Mouse (Mus musculus) hematopoietic stem cell, adult 5-6 weeks (primary cell): ENCODE measurements around the gene Nr1d2. TPM values are rescaled to one million over a fixed set of nuclear protein-coding genes. Genes with fewer than 3 reads are reported as not detected.
A peak's percentile ranks its signal among the peaks of the same experiment; 100 is the strongest.
"Not testable (repeated sequence)": the region's sequence is repeated elsewhere in the genome, so short reads cannot be mapped to it uniquely, and the experiment has no call there.

Source experiments
- ATAC-seq, 2 experiments: fragments of 125-278 bp in 1 of 2; replicated peaks in 1 of 2; 2 replicates each; pipeline ENCODE4 v1.8.0; 2016 to 2017; ENCODE audit warnings: inconsistent platforms in 2 of 2, mild to moderate bottlenecking in 2 of 2, moderate number of reproducible peaks in 2 of 2, low read depth in 1 of 2, moderate TSS enrichment in 1 of 2; ENCODE audit not compliant: low FRiP score in 2 of 2, poor library complexity in 2 of 2, severe bottlenecking in 2 of 2, insufficient read depth in 1 of 2, low TSS enrichment in 1 of 2
- total RNA-seq: library from RNA; stranded (forward); fragments of 172-1452, 232-1000 nt; gene quantifications from 2 replicates; pipeline ENCODE4 v1.2.3, GENCODE M21; 2017

The Nr1d2 gene
- total RNA-seq, 1 experiment from 2014 or later, result 42.4 TPM

GRCm38 (mm10) chr14:18236496-18237235 is 2.3 kb downstream of the Nr1d2 start:
- ATAC-seq, result not testable (repeated sequence)

- ATAC-seq, result peak; percentile 20 to 33; a peak in 2 of 4 replicates
Observed at GRCm38 (mm10) chr14:18233981-18234960, 4.7 kb downstream of the Nr1d2 start.

DNA sequence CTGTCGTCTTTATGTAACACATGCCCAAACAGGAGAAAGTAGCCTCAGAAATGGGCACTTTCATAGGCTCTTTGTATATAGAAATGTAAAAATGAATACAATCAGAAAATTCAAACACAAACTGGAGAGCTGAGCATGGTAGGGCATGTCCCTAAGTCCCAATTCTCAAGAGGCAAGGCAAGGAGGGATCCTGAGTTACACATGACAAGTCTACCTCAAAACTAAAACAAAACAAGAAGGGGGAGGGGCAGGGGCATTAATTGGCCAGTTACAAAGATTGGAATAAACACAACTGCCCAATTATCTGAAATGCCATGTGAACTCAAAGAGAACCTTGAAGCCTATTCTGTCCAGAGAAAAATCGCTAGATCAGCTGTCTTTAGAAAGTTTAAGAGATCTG is 5.9 kb downstream of the Nr1d2 start:
- ATAC-seq, result no peak

DNA sequence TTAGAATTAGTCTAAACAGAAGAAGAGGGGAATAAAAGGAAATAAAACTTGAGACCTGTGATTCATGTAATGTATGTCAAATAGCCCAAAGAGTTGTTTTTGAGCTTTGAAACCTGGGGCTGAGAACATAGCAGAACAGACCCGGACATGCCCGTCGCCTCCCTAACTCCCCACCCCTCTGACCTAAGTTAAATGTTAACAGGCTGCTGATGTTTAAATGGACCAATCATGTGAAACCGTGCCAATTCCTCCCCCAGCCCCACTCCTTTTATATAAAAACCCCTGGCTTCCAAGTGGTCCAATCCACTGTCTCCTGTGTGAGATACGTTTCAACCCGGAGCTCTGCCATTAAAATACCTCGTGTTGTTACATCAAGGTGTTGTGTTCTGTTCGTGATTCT is 7.1 kb downstream of the Nr1d2 start:
- ATAC-seq, result not testable (repeated sequence)

DNA sequence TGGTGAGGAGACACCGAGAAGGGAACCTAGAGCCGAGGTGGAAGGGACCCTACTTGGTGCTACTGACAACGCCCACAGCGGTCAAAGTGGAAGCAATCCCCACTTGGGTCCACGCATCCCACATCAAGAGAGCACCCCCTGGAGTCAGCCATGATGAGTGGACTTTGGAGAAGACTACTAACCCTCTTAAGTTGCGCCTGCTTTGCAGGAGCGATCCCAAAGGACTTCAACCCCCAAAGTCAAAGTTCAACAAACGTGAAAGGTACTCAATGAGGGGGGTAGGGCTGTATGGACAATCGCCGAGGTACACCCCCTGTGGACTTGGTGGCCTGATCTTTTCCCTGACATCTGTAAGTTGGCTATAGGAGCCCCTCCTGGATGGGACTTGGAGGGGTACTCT is 9.2 kb downstream of the Nr1d2 start:
- ATAC-seq, result not testable (repeated sequence)

GRCm38 (mm10) chr14:18226181-18226580 is 12.7 kb downstream of the Nr1d2 start:
- ATAC-seq, result not testable (repeated sequence)

DNA sequence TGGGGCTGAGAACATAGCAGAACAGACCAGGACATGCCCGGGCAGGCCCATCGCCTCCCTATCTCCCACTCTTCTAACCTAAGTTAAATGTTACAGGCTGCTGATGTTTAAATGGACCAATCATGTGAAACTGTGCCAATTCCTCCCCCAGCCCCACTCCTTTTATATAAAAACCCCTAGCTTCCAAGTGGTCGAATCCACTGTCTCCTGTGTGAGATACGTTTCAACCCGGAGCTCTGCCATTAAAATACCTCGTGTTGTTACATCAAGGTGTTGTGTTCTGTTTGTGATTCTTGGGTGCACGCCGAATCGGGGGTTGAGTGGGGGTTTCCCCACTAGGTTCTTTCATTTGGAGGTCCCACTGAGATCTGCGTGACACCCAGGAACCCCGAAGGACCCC is 13.5 kb downstream of the Nr1d2 start:
- ATAC-seq, result not testable (repeated sequence)

DNA sequence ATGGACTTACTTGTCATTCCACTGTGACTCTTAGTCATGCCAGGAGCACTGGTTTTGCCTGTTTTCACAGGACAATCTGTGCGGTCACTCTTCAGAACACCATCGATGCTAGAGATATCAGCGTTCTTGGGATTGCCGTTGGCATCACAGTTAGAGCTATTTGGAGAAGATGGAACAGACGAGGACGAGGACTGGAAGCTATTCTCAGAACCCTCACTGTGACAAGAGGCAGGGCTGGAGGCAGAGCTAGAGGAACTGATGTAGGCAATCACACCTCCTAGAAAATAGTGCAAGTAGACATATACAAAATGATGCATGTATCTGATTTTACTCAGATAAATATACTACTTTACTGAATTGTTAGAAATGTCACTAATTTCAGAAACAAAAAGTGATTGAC is 16.9 kb downstream of the Nr1d2 start:
- ATAC-seq, result no peak

DNA sequence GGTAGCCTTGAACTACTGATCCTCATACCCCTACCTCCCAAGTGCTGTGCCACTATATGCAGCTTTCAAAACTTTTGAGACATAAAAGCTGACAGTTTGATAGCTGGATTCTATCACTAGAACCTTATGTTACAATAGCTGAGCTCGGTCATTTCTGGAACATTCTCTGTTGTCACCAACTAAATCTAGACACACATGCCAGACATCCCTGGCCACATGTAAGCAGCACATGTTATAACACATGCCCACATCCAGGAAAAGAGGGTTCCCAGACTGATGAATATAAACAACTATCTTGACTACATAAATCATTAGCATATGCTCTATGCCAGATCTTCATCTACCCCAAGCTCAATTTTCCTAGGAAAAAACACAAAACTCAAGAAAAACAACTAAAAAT is 21.8 kb downstream of the Nr1d2 start:
- ATAC-seq, result no peak

GRCm38 (mm10) chr14:18216428-18216827 is 22.5 kb downstream of the Nr1d2 start:
- no peak for ATAC-seq

GRCm38 (mm10) chr14:18210795-18211194 is 28.1 kb downstream of the Nr1d2 start:
- ATAC-seq, result peak in 1 of 2 experiments; percentile 71; a peak in 2 of 4 replicates

DNA sequence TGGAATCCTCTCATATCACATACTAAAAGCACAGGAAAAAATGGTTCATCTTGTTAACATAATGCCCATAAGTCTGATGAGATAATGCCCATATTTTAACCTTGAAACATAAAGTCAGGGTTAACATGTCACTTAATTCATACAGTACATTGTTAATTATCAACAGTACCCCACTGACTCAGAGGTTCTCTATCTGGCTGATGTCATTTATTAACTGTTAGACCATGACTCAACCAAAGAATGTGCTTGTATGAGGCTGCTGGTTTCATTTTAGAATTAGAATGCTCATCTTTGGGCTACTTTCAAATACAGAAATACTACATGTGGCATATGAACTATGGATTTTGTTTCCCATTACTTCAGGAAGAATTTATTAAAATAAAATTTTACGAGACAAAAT is 34.6 kb downstream of the Nr1d2 start:
- not testable (repeated sequence) for ATAC-seq

GRCm38 (mm10) chr14:18201413-18201812 is 37.5 kb downstream of the Nr1d2 start:
- ATAC-seq, result no peak; a peak in 1 of 4 replicates

GRCm38 (mm10) chr14:18186883-18187417 is 52.0 kb downstream of the Nr1d2 start:
- peak; percentile 48 to 80; a peak in 1 of 4 replicates for ATAC-seq

DNA sequence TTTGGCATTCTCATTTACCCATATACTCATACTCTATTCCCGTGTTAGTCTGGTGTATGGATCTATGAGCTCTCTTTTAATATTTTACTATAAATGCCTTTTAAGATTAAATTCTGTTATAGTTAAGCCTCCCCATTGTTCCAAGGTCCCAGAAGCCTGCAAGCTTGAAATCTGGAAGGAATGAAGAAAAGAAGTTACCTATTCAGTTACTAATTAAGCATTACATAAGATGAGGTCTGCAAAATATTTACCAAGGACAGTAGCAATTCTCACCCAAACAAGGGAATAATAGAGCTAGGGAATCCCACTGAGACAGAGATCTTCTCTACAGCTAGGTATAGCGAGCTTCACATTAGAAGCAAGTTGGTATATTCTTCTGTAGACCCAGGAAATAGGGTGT is 61.4 kb downstream of the Nr1d2 start:
- not testable (repeated sequence) for ATAC-seq

DNA sequence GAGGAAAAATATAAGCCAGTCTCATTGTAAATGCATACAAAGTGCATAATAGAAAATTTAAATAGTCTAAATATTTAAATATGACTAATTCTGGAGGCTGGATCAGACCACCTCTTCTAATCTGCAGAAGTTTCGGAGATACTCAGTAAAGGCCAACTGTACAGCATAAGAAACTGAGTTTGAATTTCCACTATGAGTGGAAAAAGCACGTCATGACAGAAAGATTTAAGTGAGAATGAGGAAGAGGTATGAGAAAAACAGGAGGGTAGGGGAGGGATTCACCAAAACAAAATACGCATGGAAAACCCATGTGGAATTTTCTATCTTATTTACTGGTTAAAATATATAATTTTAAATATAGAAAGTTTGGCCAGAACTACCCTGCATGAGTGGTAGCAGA is 71.3 kb downstream of the Nr1d2 start:
- ATAC-seq, result no peak

DNA sequence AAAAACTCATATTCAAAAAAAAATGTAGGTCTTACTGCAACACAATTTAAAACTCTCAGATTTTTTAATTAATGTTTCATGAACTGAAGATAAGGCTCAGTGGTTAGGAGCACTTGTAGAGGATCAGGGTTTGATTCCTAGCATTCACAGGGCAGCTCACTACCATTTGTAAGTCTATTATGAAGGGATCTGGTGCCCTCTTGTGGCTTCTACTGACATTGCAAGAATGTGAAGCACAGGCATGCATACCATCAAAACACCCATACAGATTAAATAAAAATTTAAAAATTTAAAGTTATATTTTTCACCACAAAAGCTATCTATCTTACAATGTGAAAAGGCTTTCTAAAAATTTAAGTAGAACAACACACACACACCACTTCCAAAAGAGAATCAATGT is 71.9 kb downstream of the Nr1d2 start:
- 0 out of 4 replicates have a peak, but pooled peaks of 1 of the 2 experiments have one; percentile 51 for ATAC-seq
